Mouse (Mus musculus) liver, adult (tissue): Measurements from ENCODE around the gene Tango6.

Experiments
- GATA4 ChIP-seq: IDR thresholded peaks from 2 replicates; pipeline ENCODE4 v1.6.1; 2014; ENCODE audit warnings: mild to moderate bottlenecking, low read length; ENCODE audit not compliant: insufficient replicate concordance

Gene Tango6

GRCm38 (mm10) chr8:106818626-106819515, 136.0 kb downstream of the Tango6 start:
- TF ChIP-seq GATA4, result no peak

- TF ChIP-seq GATA4, result no peak
Observed at GRCm38 (mm10) chr8:106819581-106819980, 136.7 kb downstream of the Tango6 start.

- no peak for TF ChIP-seq GATA4
Observed at GRCm38 (mm10) chr8:106820553-106821515, 138.0 kb downstream of the Tango6 start.

- no peak for TF ChIP-seq GATA4
Observed at GRCm38 (mm10) chr8:106828921-106829320, 146.1 kb downstream of the Tango6 start.

- TF ChIP-seq GATA4, result no peak
Observed at GRCm38 (mm10) chr8:106829526-106830045, 146.7 kb downstream of the Tango6 start.

- TF ChIP-seq GATA4, result no peak
Observed at GRCm38 (mm10) chr8:106834899-106835298, 152.0 kb downstream of the Tango6 start.

GRCm38 (mm10) chr8:106836525-106836924, 153.7 kb downstream of the Tango6 start:
- TF ChIP-seq GATA4, result no peak

- TF ChIP-seq GATA4, result no peak
Observed at GRCm38 (mm10) chr8:106838803-106839202, 155.9 kb downstream of the Tango6 start.

- TF ChIP-seq GATA4, result no peak
Observed at GRCm38 (mm10) chr8:106839209-106840001, 156.5 kb downstream of the Tango6 start.

GRCm38 (mm10) chr8:106850034-106850433, 167.2 kb downstream of the Tango6 start:
- no peak for TF ChIP-seq GATA4

- no peak for TF ChIP-seq GATA4
Observed at GRCm38 (mm10) chr8:106854534-106855241, 171.8 kb downstream of the Tango6 start.

GRCm38 (mm10) chr8:106855242-106855562, 172.3 kb downstream of the Tango6 start:
- TF ChIP-seq GATA4, result no peak

- TF ChIP-seq GATA4, result no peak
Observed at GRCm38 (mm10) chr8:106862845-106863244, 180.0 kb downstream of the Tango6 start.

GRCm38 (mm10) chr8:106865354-106865753, 182.5 kb downstream of the Tango6 start:
- no peak for TF ChIP-seq GATA4

- TF ChIP-seq GATA4, result no peak
Observed at GRCm38 (mm10) chr8:106870051-106870450, 187.2 kb downstream of the Tango6 start, which contains the start of gene Has3. Gene Has3 (plus strand): TSS chr8:106870242.
